Mouse (Mus musculus) CH12.LX (cell line): ENCODE measurements around the gene Gria1.

ENCODE experiments used
- BHLHE40 ChIP-seq: IDR thresholded peaks from 2 replicates; pipeline ENCODE4 v1.6.1; 2011; ENCODE audit warnings: mild to moderate bottlenecking, low read depth, low read length, improper control_type of control experiment
- MXI1 ChIP-seq: IDR thresholded peaks from 2 replicates; pipeline ENCODE4 v1.6.1; 2011; ENCODE audit warnings: mild to moderate bottlenecking, low read depth, low read length, improper control_type of control experiment
- POLR2A ChIP-seq: IDR thresholded peaks from 2 replicates; pipeline ENCODE4 v1.6.1; 2011; ENCODE audit warnings: low read depth, mild to moderate bottlenecking, improper control_type of control experiment, low read length
- UBTF ChIP-seq: IDR thresholded peaks from 2 replicates; pipeline ENCODE4 v1.6.1; 2012; ENCODE audit warnings: low read depth, mild to moderate bottlenecking, inconsistent platforms, low read length, improper control_type of control experiment, moderate library complexity

GRCm38 (mm10) chr11:57022400-57022799, 11.2 kb downstream of the Gria1 start:
- no peak for TF ChIP-seq BHLHE40
- TF ChIP-seq POLR2A = no peak
- no peak for TF ChIP-seq UBTF
- no peak for TF ChIP-seq MXI1
